Mouse (Mus musculus): ENCODE measurements around the gene Ak6. TPM values are rescaled to one million over a fixed set of nuclear protein-coding genes. Genes with fewer than 3 reads are reported as not detected.

The Ak6 gene
- polyA plus RNA-seq (2012; ENCODE audit: insufficient read depth, insufficient read length, missing spikeins): 93.3 and 95.3 TPM in 2 replicates

GRCm38 (mm10) chr13:100650550-100651438 is at the start of gene Ak6, which contains the start of gene Rad17:
TSS of gene Ak6 (plus strand) at chr13:100650979.
TSS of gene Rad17 (minus strand) at chr13:100651051.
- TF ChIP-seq CTCF (IDR thresholded peaks at IDR 0.05; ENCODE audit: low read depth, low read length) (no peak), POLR2A (IDR thresholded peaks at IDR 0.05; ENCODE audit: borderline replicate concordance, low read depth, low read length) (no peak)
- peaks cover 2% of the 10 kb centered on the region; the same call in 1 of the 2 replicates for H3K4me1 ChIP-seq (ENCODE audit: control insufficient read depth, insufficient read depth, low read length)
- peak within 1 kb of the TSS; percentile 73 for H3K4me3 ChIP-seq (ENCODE audit: insufficient read depth, low read length)
- H3K27ac ChIP-seq (ENCODE audit: insufficient read depth, low read depth, low read length): peak within 1 kb of the TSS; percentile 93

DNA sequence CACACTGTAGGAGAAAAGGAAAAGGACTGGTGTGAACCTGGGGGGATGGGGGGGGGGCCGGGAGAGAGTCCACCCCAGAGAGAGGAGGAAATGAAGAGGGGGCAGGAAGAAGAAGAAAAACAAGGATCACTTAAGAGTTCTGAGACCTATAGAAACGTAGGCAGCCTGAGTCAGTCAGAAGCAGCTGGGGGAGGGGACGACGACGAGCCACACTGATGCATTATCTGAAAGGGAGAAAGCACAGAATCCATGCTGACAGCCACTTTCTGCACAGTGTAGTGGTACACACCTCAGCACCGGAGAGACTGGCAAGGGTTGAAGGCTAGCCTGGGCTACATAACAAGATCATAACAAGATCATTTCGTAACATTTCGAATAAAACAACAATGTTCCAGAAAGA is 49.7 kb upstream of the Ak6 start:
- Histone ChIP-seq H3K4me1 (ENCODE audit: control insufficient read depth, insufficient read depth, low read length) (peaks cover 13% of the 10 kb centered on the region), H3K4me3 (ENCODE audit: insufficient read depth, low read length) (no peak overlapping the region), H3K27ac (ENCODE audit: insufficient read depth, low read depth, low read length) (no peak overlapping the region)
- TF ChIP-seq POLR2A (IDR thresholded peaks at IDR 0.05; ENCODE audit: borderline replicate concordance, low read depth, low read length) (no peak), CTCF (IDR thresholded peaks at IDR 0.05; ENCODE audit: low read depth, low read length) (no peak)

DNA sequence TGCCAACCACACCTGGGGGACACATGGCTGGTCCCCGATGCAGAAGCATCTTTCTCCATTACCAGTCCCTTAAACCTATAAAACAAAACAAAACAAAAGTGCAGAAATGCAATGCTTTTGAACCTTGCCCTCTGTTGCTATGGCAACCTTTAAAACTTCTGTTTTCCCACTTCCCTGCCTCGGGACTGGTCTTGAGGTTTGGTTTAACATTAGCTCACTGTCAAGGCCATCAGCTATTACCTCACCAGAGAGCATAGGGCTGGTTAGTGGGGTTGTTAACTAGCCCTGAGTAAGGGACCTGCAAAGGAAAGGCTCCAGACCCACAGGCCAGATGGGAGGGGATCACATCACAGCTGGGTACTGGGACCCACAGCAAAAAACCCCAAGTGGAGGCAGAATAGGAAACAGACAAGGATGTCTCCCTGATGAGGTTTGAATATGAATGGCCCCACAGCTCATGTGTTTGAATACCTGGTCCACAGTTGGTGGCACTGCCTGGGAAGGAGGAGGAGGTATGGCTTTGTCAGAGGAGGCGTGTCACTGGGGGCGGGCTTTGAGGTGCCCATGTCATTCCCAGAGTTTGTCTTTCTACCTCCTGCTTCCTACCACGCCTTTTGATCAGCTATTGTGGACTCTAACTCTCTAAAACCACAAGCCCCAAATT is 48.4 kb upstream of the Ak6 start:
- no peak overlapping the region for H3K27ac ChIP-seq (ENCODE audit: insufficient read depth, low read depth, low read length)
- TF ChIP-seq POLR2A (IDR thresholded peaks at IDR 0.05; ENCODE audit: borderline replicate concordance, low read depth, low read length) (no peak), CTCF (IDR thresholded peaks at IDR 0.05; ENCODE audit: low read depth, low read length) (no peak)

GRCm38 (mm10) chr13:100603031-100603737 is 47.6 kb upstream of the Ak6 start:
- H3K4me1 ChIP-seq (ENCODE audit: control insufficient read depth, insufficient read depth, low read length): peaks cover 13% of the 10 kb centered on the region
- TF ChIP-seq POLR2A (IDR thresholded peaks at IDR 0.05; ENCODE audit: borderline replicate concordance, low read depth, low read length): no peak
- no peak for TF ChIP-seq CTCF (IDR thresholded peaks at IDR 0.05; ENCODE audit: low read depth, low read length)
- H3K4me3 ChIP-seq (ENCODE audit: insufficient read depth, low read length): no peak overlapping the region
- no peak overlapping the region for H3K27ac ChIP-seq (ENCODE audit: insufficient read depth, low read depth, low read length)

More for the DNA sequence above, 48.4 kb upstream of the Ak6 start:
- Histone ChIP-seq H3K4me3 (ENCODE audit: insufficient read depth, low read length) (no peak overlapping the region), H3K4me1 (ENCODE audit: control insufficient read depth, insufficient read depth, low read length) (peaks cover 13% of the 10 kb centered on the region)

DNA sequence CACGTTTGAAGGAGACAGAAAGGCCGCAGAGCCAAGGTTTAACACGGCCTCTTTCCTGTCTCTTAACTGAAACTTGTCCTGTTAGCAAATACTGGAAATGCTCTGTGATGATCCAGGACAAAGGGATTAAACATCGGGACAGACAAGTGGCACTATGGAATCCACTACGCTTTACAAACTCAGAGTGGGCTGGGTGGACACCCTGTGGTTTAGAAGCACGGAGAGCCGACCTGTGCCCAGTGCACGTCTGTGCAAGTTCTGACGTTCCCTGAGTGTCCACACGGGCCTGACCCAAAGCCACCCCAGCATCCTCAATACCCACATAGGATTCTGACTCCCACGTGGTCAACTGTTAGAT is 47.1 kb upstream of the Ak6 start:
- H3K4me3 ChIP-seq (ENCODE audit: insufficient read depth, low read length): no peak overlapping the region
- no peak overlapping the region for H3K27ac ChIP-seq (ENCODE audit: insufficient read depth, low read depth, low read length)
- TF ChIP-seq CTCF (IDR thresholded peaks at IDR 0.05; ENCODE audit: low read depth, low read length) (no peak), POLR2A (IDR thresholded peaks at IDR 0.05; ENCODE audit: borderline replicate concordance, low read depth, low read length) (no peak)
- H3K4me1 ChIP-seq (ENCODE audit: control insufficient read depth, insufficient read depth, low read length): peaks cover 13% of the 10 kb centered on the region

DNA sequence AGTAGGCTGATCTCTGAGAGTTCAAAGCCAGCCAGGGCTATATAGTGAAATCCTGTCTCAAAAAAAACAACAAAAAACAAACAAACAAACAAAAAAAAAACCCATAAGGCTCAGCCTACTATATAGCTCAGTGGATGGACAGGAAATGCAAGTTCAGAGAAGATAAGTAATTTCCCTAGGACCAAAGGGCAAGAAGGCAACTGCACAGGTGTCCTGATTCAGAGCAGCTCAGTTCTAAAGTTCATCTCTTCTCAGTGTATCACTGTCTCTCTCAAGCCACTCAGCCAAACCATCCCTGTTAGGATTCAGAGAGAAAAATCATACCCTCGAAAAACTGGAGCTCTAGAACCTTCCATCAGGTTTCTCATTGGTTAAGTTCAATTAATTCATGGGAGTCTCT is 44.9 kb upstream of the Ak6 start:
- Histone ChIP-seq H3K4me3 (ENCODE audit: insufficient read depth, low read length) (no peak overlapping the region), H3K27ac (ENCODE audit: insufficient read depth, low read depth, low read length) (no peak overlapping the region), H3K4me1 (ENCODE audit: control insufficient read depth, insufficient read depth, low read length) (peaks cover 13% of the 10 kb centered on the region)
- TF ChIP-seq CTCF (IDR thresholded peaks at IDR 0.05; ENCODE audit: low read depth, low read length): no peak

DNA sequence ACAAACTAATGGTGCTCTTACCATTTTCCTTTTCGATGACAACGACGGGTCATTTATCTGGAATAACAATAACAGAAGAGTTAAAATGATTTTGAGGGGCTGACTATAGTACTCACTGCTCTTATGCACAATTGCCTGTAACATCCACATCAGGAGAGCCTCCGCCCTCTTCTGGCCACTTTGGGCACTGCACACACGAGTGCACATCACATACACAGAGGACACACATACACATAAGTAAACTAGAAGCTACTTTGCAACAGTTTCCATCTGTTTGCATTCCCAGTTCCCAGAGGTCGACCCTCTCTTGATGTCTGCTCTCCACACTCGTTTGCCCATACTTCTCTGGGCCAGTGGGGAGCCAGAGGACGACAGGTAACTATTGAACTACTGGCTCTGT is 43.0 kb upstream of the Ak6 start:
- no peak for TF ChIP-seq POLR2A (IDR thresholded peaks at IDR 0.05; ENCODE audit: borderline replicate concordance, low read depth, low read length)
- TF ChIP-seq CTCF (IDR thresholded peaks at IDR 0.05; ENCODE audit: low read depth, low read length): no peak
- Histone ChIP-seq H3K4me3 (ENCODE audit: insufficient read depth, low read length) (no peak overlapping the region), H3K4me1 (ENCODE audit: control insufficient read depth, insufficient read depth, low read length) (peaks cover under 1% of the 10 kb centered on the region), H3K27ac (ENCODE audit: insufficient read depth, low read depth, low read length) (no peak overlapping the region)

GRCm38 (mm10) chr13:100611266-100611665 is 39.5 kb upstream of the Ak6 start:
- Histone ChIP-seq H3K4me1 (ENCODE audit: control insufficient read depth, insufficient read depth, low read length) (no peaks in the 10 kb centered on the region), H3K27ac (ENCODE audit: insufficient read depth, low read depth, low read length) (no peak overlapping the region), H3K4me3 (ENCODE audit: insufficient read depth, low read length) (no peak overlapping the region)
- TF ChIP-seq POLR2A (IDR thresholded peaks at IDR 0.05; ENCODE audit: borderline replicate concordance, low read depth, low read length) (no peak), CTCF (IDR thresholded peaks at IDR 0.05; ENCODE audit: low read depth, low read length) (no peak)

DNA sequence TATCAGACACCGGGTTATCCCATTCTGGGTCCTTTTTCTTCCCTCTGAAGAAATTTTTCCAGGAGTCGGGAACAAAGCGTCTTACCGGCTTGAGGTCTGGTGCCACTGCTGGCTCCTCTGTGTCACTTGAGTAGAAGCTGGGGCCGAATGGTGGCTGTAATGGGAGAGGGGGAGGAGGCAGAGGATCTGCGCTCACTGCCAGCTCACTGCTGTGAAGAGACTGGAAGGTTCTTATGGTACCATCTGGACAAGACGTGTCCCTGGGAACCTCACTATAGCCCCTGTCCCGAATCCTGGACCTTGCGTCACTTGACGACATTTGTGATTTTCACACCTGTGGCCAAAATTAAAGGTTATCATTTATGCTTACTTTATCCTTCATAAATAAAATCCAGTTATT is 38.5 kb upstream of the Ak6 start:
- H3K27ac ChIP-seq (ENCODE audit: insufficient read depth, low read depth, low read length): no peak overlapping the region
- TF ChIP-seq CTCF (IDR thresholded peaks at IDR 0.05; ENCODE audit: low read depth, low read length) (no peak), POLR2A (IDR thresholded peaks at IDR 0.05; ENCODE audit: borderline replicate concordance, low read depth, low read length) (no peak)
- H3K4me3 ChIP-seq (ENCODE audit: insufficient read depth, low read length): no peak overlapping the region
- H3K4me1 ChIP-seq (ENCODE audit: control insufficient read depth, insufficient read depth, low read length): no peaks in the 10 kb centered on the region
